Mouse (Mus musculus) cortical plate, adult 2 months (tissue): ENCODE results near the gene Usp50. TPM values are rescaled to one million over a fixed set of nuclear protein-coding genes. Genes with fewer than 3 reads are reported as not detected.

Source experiments
- H3K27ac ChIP-seq: fragments of 200-500 bp; 2 replicates; pipeline ENCODE4 v1.5.1; 2012; ENCODE audit warnings: low read length, control low read depth, inconsistent platforms; ENCODE audit not compliant: insufficient read depth
- H3K4me1 ChIP-seq: fragments of 200-500 bp; 2 replicates; pipeline ENCODE4 v1.6.1; 2011; ENCODE audit warnings: low read length; ENCODE audit not compliant: control insufficient read depth, insufficient read depth
- H3K4me3 ChIP-seq: fragments of 200-500 bp; 2 replicates; pipeline ENCODE4 v1.5.1; 2011; ENCODE audit warnings: mild to moderate bottlenecking, low read length, control low read depth; ENCODE audit not compliant: insufficient read depth
- CTCF ChIP-seq: fragments of 200-500 bp; IDR thresholded peaks from 2 replicates; pipeline ENCODE4 v1.5.1; 2011; ENCODE audit warnings: mild to moderate bottlenecking, control low read depth, low read length; ENCODE audit not compliant: insufficient read depth; ENCODE audit errors: extremely low read depth
- POLR2A ChIP-seq: fragments of 200-500 bp; IDR thresholded peaks from 2 replicates; pipeline ENCODE4 v1.6.1; 2011; ENCODE audit warnings: mild to moderate bottlenecking, low read length, control low read depth; ENCODE audit not compliant: insufficient read depth; ENCODE audit errors: extremely low read depth
- polyA plus RNA-seq: library from polyadenylated mRNA; depleted of rRNA; stranded (reverse); fragments of >200 nt; gene quantifications from 2 replicates; pipeline ENCODE4 v1.2.3, GENCODE M21; 2012; rRNA removed

The Usp50 gene
- polyA plus RNA-seq, 1 experiment = 3.1 TPM

DNA sequence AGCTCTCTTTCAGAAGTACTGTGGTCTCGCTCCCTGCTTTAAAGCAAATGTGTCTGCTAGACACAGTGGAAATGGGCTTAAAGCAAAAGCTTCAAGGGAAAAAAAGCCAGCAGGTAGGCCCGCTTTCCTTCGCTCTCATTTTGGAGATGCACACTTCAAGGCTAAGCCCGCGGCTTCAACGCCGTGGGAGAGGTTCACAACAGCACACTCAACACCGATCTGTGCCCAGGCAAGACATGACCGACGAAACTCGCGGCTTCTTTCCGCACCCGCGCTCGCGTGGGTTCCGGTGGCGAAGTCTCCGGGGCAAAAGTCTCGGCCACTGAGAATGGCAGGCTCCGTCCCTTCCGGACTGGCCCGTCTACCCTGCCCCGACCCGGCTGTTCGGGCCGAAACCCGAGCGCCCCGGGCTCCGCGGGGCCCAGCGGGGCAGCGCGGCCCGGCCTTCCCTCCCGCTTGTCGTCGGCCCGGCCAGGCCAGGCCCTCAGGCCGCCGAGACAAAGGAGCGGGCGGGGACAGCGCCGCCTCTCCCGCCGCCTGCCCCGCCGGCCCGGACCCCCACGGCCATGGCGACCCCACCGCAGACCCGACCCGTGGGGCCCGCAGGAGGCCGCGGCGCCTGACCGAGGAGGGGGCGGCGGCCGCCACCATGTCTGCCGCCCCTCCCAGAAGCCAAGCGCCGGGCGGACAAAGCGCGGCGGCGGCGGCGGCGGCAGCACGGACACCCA, 108.7 kb downstream of the Usp50 start:
- peak overlapping the region; percentile 100 for H3K27ac ChIP-seq
- TF ChIP-seq POLR2A (peak; percentile 31; the same call in 1 of the 2 replicates), CTCF (no peak)
- peak overlapping the region; percentile 69 for H3K4me3 ChIP-seq
- peaks cover 3% of the 10 kb centered on the region; the same call in 1 of the 2 replicates for H3K4me1 ChIP-seq

DNA sequence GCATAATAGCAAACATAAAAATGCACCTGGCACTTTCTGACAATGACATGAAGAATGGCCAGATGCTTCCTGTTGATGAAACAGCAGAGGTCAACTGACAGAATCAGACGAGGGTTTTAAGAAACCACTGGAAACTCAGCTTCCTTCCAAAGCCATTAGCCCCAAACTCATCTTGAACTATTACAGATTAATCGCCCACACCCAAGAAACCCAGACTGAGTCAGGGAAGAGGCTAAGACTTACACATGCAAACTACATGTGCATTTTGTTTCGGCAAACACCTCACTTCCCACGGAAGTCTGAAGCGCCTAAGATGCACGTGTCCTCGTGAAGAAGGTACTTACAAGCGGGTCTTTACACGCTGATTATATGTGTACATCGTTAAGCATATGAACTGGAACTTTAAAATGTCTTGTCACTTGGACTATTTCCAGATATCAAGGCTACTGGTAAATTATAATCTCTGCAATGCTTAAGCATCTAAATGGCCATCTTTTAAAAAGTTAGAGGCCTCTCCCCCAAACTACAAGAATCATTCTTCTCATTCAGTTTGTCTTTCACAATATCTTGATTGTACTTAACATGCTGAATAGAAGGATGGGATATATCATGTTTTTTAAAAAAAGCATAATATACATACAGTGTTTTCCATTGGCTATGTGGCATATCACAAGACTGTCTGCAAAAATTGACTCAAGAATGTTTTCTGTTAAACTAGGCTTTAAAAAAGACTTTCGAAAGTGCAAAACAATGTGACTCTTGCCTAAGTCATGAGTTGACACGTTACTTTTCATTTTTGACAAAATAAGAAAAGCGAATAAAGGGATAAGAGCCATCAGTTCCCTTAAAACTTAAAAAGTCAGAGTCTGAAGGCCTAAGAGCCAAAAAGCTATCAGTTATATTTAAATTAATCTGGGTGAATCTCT, 109.7 kb downstream of the Usp50 start:
- Histone ChIP-seq H3K27ac (no peak overlapping the region), H3K4me3 (peak overlapping the region; percentile 69; the same call in 1 of the 2 replicates), H3K4me1 (peaks cover 3% of the 10 kb centered on the region; the same call in 1 of the 2 replicates)
- TF ChIP-seq POLR2A = no peak
- TF ChIP-seq CTCF = no peak

DNA sequence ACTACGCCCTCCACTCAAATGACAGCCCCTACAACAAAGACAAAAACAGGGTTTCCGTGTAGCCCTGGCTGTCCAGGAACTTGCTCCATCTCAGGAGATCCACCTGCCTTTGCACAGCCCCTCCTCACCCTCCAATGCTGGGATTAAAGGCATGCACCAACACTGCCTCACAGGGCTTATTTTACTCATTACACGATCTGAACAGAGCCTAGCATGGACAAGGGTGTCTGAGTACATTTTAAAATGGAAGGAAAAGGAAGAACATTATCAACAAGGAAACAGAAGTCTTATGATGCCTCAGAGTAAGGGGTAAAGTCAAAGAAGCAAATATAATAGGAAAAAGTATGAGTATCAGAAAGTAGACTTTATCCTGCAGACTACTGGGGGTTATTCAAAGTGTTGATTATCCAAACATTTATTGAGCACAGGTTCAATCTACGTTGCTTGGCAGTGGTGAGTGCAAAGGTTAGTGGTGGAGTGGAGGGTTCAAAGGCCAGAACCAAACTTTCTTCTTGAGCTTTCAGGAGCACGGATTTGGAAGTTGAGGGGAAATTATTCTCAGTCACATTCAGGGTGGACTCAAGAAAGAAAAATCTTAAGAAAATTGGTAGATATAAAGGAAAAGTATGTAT, 114.5 kb downstream of the Usp50 start:
- TF ChIP-seq CTCF (no peak), POLR2A (no peak)
- Histone ChIP-seq H3K27ac (no peak overlapping the region), H3K4me1 (peaks cover 3% of the 10 kb centered on the region; the same call in 1 of the 2 replicates), H3K4me3 (no peak overlapping the region)

DNA sequence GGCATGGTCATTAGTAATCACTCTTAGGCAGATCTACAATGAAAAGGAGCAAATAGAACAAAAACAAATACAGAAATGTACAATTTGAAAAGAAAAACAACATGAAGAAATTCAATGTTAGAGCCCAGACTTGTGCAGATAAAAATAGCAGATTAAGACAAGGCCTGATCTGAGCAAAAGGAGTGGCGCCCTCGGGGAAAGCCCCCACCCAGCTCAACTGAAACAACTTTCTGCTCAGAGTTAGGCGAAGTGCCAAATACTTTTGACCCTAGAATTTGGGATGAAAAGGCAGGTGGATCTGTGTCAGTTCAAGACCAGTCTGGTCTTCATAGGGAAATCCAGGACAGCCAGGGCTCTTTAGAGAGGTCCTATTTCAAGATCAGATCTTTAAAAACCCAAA, 117.3 kb downstream of the Usp50 start:
- no peak overlapping the region for H3K4me3 ChIP-seq
- H3K4me1 ChIP-seq = no peaks in the 10 kb centered on the region
- TF ChIP-seq POLR2A (no peak), CTCF (no peak)
- H3K27ac ChIP-seq = no peak overlapping the region

DNA sequence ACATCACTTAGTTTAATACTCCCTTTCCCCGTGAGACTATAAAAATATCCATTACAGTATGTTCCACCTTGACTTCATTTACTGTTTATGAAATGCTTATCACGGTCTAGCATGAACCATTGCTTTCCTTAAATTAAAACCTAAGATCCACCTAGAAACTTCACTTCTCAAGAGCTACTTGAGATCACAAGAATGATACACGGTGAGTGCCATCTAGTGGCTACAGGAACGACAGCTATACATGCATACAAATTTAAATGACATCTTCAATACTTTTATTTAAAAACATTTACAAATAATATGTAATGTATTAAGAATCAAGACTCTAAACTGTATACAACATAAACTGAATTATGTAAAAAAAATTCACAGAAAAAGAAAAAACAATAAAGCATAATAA, 119.8 kb downstream of the Usp50 start:
- Histone ChIP-seq H3K4me1 (no peaks in the 10 kb centered on the region), H3K27ac (no peak overlapping the region), H3K4me3 (no peak overlapping the region)
- TF ChIP-seq POLR2A = no peak
- peak; percentile 12; the same call in 1 of the 2 replicates for TF ChIP-seq CTCF

Other genes starting within 250 kb of the Usp50 start
- gene Slc27a2, start 231.1 kb downstream of the Usp50 start, polyA plus RNA-seq = 5.0 and 6.7 TPM in 2 replicates
- 1.3 and 1.6 TPM in 2 replicates for gene Hdc, start 164.2 kb downstream of the Usp50 start, polyA plus RNA-seq
- 19.6 and 20.9 TPM in 2 replicates for gene Gabpb1, start 107.1 kb downstream of the Usp50 start, polyA plus RNA-seq
- gene Usp8, start 76.1 kb downstream of the Usp50 start, polyA plus RNA-seq = 39.0 and 39.2 TPM in 2 replicates
- gene Trpm7, start 92.8 kb upstream of the Usp50 start, polyA plus RNA-seq = 27.9 and 30.7 TPM in 2 replicates
- gene Sppl2a, start 149.8 kb upstream of the Usp50 start, polyA plus RNA-seq = 22.3 and 22.8 TPM in 2 replicates
- 7.4 and 8.3 TPM in 2 replicates for gene Ap4e1, start 225.2 kb upstream of the Usp50 start, polyA plus RNA-seq